In genomic region chr6:28978881-28979280, GRCm38 (mm10) we compare ENCODE assay signal across 16 mouse cellular contexts.
A peak's percentile ranks its signal among the peaks of the same experiment; 100 is the strongest.
DNase-seq lines count a peak whose midpoint lies in the region; TF ChIP-seq lines count a peak whose summit lies in the region.
"Had no signal": no experiment of that assay in that cellular context is flagged by ENCODE, and none has a peak within 500 bp of the region (broad histone marks: within the 10 kb centered on the region; RNA-seq: fewer than 3 reads in every experiment).

No protein-coding gene starts in this region.

- TF ChIP-seq CTCF in left cerebral cortex, adult 2 months (IDR thresholded peaks at IDR 0.05): no peak

- intact Hi-C loops in left cerebral cortex, postnatal 4 days (cut with DNase I): no loop called here
- intact Hi-C loops in left cerebral cortex, adult 2 months (cut with DNase I): no loop called here

- no peak overlapping the region for H3K27ac ChIP-seq in left cerebral cortex, adult 2 months
- H3K27ac ChIP-seq: embryonic facial prominence, embryonic 10.5 days; forebrain, embryonic 13.5 days; heart, adult 2 months; heart, embryonic 15.5 days; hindbrain, embryonic 14.5 days; intestine, embryonic 15.5 days had no signal

- no peak overlapping the region for H3K4me3 ChIP-seq in left cerebral cortex, adult 2 months
- H3K4me3 ChIP-seq: embryonic facial prominence, embryonic 10.5 days; forebrain, embryonic 13.5 days; heart, adult 2 months; heart, embryonic 15.5 days; intestine, embryonic 15.5 days had no signal

- DNase-seq in left cerebral cortex, postnatal 4 days: peak; percentile 57
- DNase-seq in left cerebral cortex, adult 2 months (ENCODE audit: extremely low spot score in 1 of 2, low spot score in 2 of 2): no peak
- peak; percentile 81 for DNase-seq in cerebellum, adult 9-10 months
- peak; percentile 64 to 72 for DNase-seq in cerebellum, postnatal 25 days
- DNase-seq in kidney, postnatal 10 days: no peak
- DNase-seq in lung, postnatal 4 days: no peak
- DNase-seq: adrenal gland, postnatal 14 days; forebrain, postnatal 0 days; gastrocnemius, postnatal 14 days; heart, adult 2 months; heart, postnatal 14 days had no signal

Comparison
In these comparisons a context has a peak if more than half of its experiments do, and no peak if none do; other contexts are left out.
1. DNase-seq: peak in left cerebral cortex, postnatal 4 days (single experiment), cerebellum, adult 9-10 months (single experiment) and cerebellum, postnatal 25 days (2 of 2); none in left cerebral cortex, adult 2 months (0 of 2), kidney, postnatal 10 days (single experiment) and lung, postnatal 4 days (0 of 2).